Mouse (Mus musculus): ENCODE measurements around the gene Txndc5. TPM values are rescaled to one million over a fixed set of nuclear protein-coding genes. Genes with fewer than 3 reads are reported as not detected.

Gene Txndc5
- polyA plus RNA-seq, 1 experiment from 2014 or later, result 80.6 TPM

GRCm38 (mm10) chr13:38496715-38497114 lies 31.9 kb downstream of the Txndc5 start:
- Histone ChIP-seq H3K4me1 (ENCODE audit: insufficient read depth) (no peaks in the 10 kb centered on the region), H3K9ac (replicated peaks) (no peak overlapping the region), H3K27me3 (ENCODE audit: insufficient read depth, low read length) (no peaks in the 10 kb centered on the region), H3K27ac (ENCODE audit: low read depth) (no peak overlapping the region), H3K9me3 (ENCODE audit: low read length) (no peaks in the 10 kb centered on the region), H3K4me3 (ENCODE audit: low read depth, low read length) (no peak overlapping the region), H3K4me2 (ENCODE audit: low read depth, low read length) (no peak overlapping the region), H3K36me3 (replicated peaks; ENCODE audit: insufficient read depth, low read length) (peaks cover 21% of the 10 kb centered on the region)
- peak; percentile 76 for ATAC-seq
- TF ChIP-seq EP300 (IDR thresholded peaks at IDR 0.05; ENCODE audit: low read depth) (no peak), CTCF (IDR thresholded peaks at IDR 0.05; ENCODE audit: low read depth) (no peak)
- no peak for DNase-seq
- 45% methylated on average over 3 of the region's 3 CpGs for WGBS (ENCODE audit: insufficient replicate concordance)

GRCm38 (mm10) chr13:38486767-38487166 lies 41.9 kb downstream of the Txndc5 start:
- Histone ChIP-seq H3K27me3 (ENCODE audit: insufficient read depth, low read length) (no peaks in the 10 kb centered on the region), H3K9ac (replicated peaks) (no peak overlapping the region), H3K36me3 (replicated peaks; ENCODE audit: insufficient read depth, low read length) (no peaks in the 10 kb centered on the region), H3K4me2 (ENCODE audit: low read depth, low read length) (no peak overlapping the region), H3K4me1 (ENCODE audit: insufficient read depth) (no peaks in the 10 kb centered on the region), H3K4me3 (ENCODE audit: low read depth, low read length) (no peak overlapping the region), H3K9me3 (ENCODE audit: low read length) (no peaks in the 10 kb centered on the region), H3K27ac (ENCODE audit: low read depth) (no peak overlapping the region)
- DNase-seq (no peak), ATAC-seq (no peak)
- WGBS (ENCODE audit: insufficient replicate concordance), result 64% methylated on average over 6 of the region's 6 CpGs
- TF ChIP-seq EP300 (IDR thresholded peaks at IDR 0.05; ENCODE audit: low read depth) (no peak), CTCF (IDR thresholded peaks at IDR 0.05; ENCODE audit: low read depth) (no peak)

- no peaks in the 10 kb centered on the region for H3K36me3 ChIP-seq (replicated peaks; ENCODE audit: insufficient read depth, low read length)
- H3K27me3 ChIP-seq (ENCODE audit: insufficient read depth, low read length), result no peaks in the 10 kb centered on the region
- ATAC-seq, result no peak
- WGBS (ENCODE audit: insufficient replicate concordance), result 62% methylated on average over 5 of the region's 5 CpGs
- no peak overlapping the region for H3K9ac ChIP-seq (replicated peaks)
- H3K27ac ChIP-seq (ENCODE audit: low read depth), result no peak overlapping the region
- no peak overlapping the region for H3K4me2 ChIP-seq (ENCODE audit: low read depth, low read length)
- TF ChIP-seq EP300 (IDR thresholded peaks at IDR 0.05; ENCODE audit: low read depth) (no peak), CTCF (IDR thresholded peaks at IDR 0.05; ENCODE audit: low read depth) (no peak)
- no peaks in the 10 kb centered on the region for H3K9me3 ChIP-seq (ENCODE audit: low read length)
- H3K4me1 ChIP-seq (ENCODE audit: insufficient read depth), result no peaks in the 10 kb centered on the region
- no peak overlapping the region for H3K4me3 ChIP-seq (ENCODE audit: low read depth, low read length)
- no peak for DNase-seq
Observed at GRCm38 (mm10) chr13:38484701-38485100, 43.9 kb downstream of the Txndc5 start.

- no peaks in the 10 kb centered on the region for H3K9me3 ChIP-seq (ENCODE audit: low read length)
- ATAC-seq (no peak), DNase-seq (no peak)
- no peak overlapping the region for H3K4me3 ChIP-seq (ENCODE audit: low read depth, low read length)
- H3K4me2 ChIP-seq (ENCODE audit: low read depth, low read length), result no peak overlapping the region
- H3K36me3 ChIP-seq (replicated peaks; ENCODE audit: insufficient read depth, low read length), result no peaks in the 10 kb centered on the region
- TF ChIP-seq CTCF (IDR thresholded peaks at IDR 0.05; ENCODE audit: low read depth), result no peak
- TF ChIP-seq EP300 (IDR thresholded peaks at IDR 0.05; ENCODE audit: low read depth), result no peak
- no peak overlapping the region for H3K9ac ChIP-seq (replicated peaks)
- no peaks in the 10 kb centered on the region for H3K4me1 ChIP-seq (ENCODE audit: insufficient read depth)
- no peak overlapping the region for H3K27ac ChIP-seq (ENCODE audit: low read depth)
- no peaks in the 10 kb centered on the region for H3K27me3 ChIP-seq (ENCODE audit: insufficient read depth, low read length)
- WGBS (ENCODE audit: insufficient replicate concordance), result 67% methylated on average over 7 of the region's 7 CpGs
Observed at GRCm38 (mm10) chr13:38481021-38481420, 47.6 kb downstream of the Txndc5 start.

- Histone ChIP-seq H3K27me3 (ENCODE audit: insufficient read depth, low read length) (no peaks in the 10 kb centered on the region), H3K9ac (replicated peaks) (no peak overlapping the region), H3K9me3 (ENCODE audit: low read length) (no peaks in the 10 kb centered on the region), H3K4me2 (ENCODE audit: low read depth, low read length) (no peak overlapping the region), H3K36me3 (replicated peaks; ENCODE audit: insufficient read depth, low read length) (no peaks in the 10 kb centered on the region), H3K27ac (ENCODE audit: low read depth) (no peak overlapping the region), H3K4me1 (ENCODE audit: insufficient read depth) (no peaks in the 10 kb centered on the region), H3K4me3 (ENCODE audit: low read depth, low read length) (no peak overlapping the region)
- WGBS (ENCODE audit: insufficient replicate concordance), result 32% methylated on average over 8 of the region's 8 CpGs
- no peak for TF ChIP-seq EP300 (IDR thresholded peaks at IDR 0.05; ENCODE audit: low read depth)
- no peak for TF ChIP-seq CTCF (IDR thresholded peaks at IDR 0.05; ENCODE audit: low read depth)
- ATAC-seq, result no peak
- DNase-seq, result no peak
Observed at GRCm38 (mm10) chr13:38476936-38477335, 51.7 kb downstream of the Txndc5 start.

GRCm38 (mm10) chr13:38473497-38473896 lies 55.1 kb downstream of the Txndc5 start:
- Histone ChIP-seq H3K27ac (ENCODE audit: low read depth) (no peak overlapping the region), H3K9ac (replicated peaks) (no peak overlapping the region), H3K36me3 (replicated peaks; ENCODE audit: insufficient read depth, low read length) (no peaks in the 10 kb centered on the region), H3K4me1 (ENCODE audit: insufficient read depth) (no peaks in the 10 kb centered on the region), H3K27me3 (ENCODE audit: insufficient read depth, low read length) (no peaks in the 10 kb centered on the region), H3K9me3 (ENCODE audit: low read length) (no peaks in the 10 kb centered on the region), H3K4me3 (ENCODE audit: low read depth, low read length) (no peak overlapping the region), H3K4me2 (ENCODE audit: low read depth, low read length) (no peak overlapping the region)
- TF ChIP-seq CTCF (IDR thresholded peaks at IDR 0.05; ENCODE audit: low read depth) (no peak), EP300 (IDR thresholded peaks at IDR 0.05; ENCODE audit: low read depth) (no peak)
- 77% methylated on average over 6 of the region's 6 CpGs for WGBS (ENCODE audit: insufficient replicate concordance)
- DNase-seq (no peak), ATAC-seq (no peak)

GRCm38 (mm10) chr13:38472636-38473035 lies 56.0 kb downstream of the Txndc5 start:
- Histone ChIP-seq H3K9ac (replicated peaks) (no peak overlapping the region), H3K36me3 (replicated peaks; ENCODE audit: insufficient read depth, low read length) (no peaks in the 10 kb centered on the region), H3K4me2 (ENCODE audit: low read depth, low read length) (no peak overlapping the region), H3K4me3 (ENCODE audit: low read depth, low read length) (no peak overlapping the region), H3K9me3 (ENCODE audit: low read length) (no peaks in the 10 kb centered on the region), H3K27ac (ENCODE audit: low read depth) (no peak overlapping the region), H3K4me1 (ENCODE audit: insufficient read depth) (no peaks in the 10 kb centered on the region), H3K27me3 (ENCODE audit: insufficient read depth, low read length) (no peaks in the 10 kb centered on the region)
- 76% methylated on average over 4 of the region's 4 CpGs for WGBS (ENCODE audit: insufficient replicate concordance)
- ATAC-seq (no peak), DNase-seq (no peak)
- TF ChIP-seq CTCF (IDR thresholded peaks at IDR 0.05; ENCODE audit: low read depth), result no peak
- no peak for TF ChIP-seq EP300 (IDR thresholded peaks at IDR 0.05; ENCODE audit: low read depth)

Measured in liver, postnatal 0 days (tissue).